Mouse (Mus musculus): ENCODE results near the gene Tanc1.

Tanc1 gene

DNA sequence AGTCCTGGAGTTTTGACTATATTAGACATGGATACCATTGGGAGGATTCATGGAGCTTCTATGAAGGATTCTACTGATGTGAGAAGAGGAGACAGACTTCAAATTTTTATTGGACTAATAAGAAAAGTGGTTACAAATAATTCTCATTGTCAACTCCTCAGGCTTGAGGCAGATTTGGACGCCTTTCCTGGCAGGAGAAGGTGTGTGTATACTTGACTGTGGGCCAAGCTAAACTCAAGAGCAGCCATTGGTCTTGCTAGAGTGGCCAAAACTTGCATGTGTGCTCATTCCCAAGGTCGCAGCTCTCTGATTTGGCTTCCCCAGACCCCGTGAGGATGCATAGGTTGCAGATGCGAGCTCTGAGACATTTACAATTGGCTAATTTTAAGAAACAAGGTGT is 148.9 kb downstream of the Tanc1 start:
- peaks cover 28% of the 10 kb centered on the region for H3K4me1 ChIP-seq (replicated peaks; ENCODE audit: low read depth, low read length)
- H3K36me3 ChIP-seq (ENCODE audit: insufficient read depth, low read length) = peaks cover 58% of the 10 kb centered on the region
- H3K9me3 ChIP-seq (ENCODE audit: low read length) = peaks cover 24% of the 10 kb centered on the region
- no peak for TF ChIP-seq CTCF (conservative IDR thresholded peaks at IDR 0.05; ENCODE audit: low read length)
- no peak for TF ChIP-seq NANOG (IDR thresholded peaks at IDR 0.05; ENCODE audit: borderline replicate concordance, low read length)
- no peak for TF ChIP-seq POU5F1 (IDR thresholded peaks at IDR 0.05; ENCODE audit: borderline replicate concordance, low read length)
- no peak overlapping the region for H3K4me3 ChIP-seq (replicated peaks; ENCODE audit: low read length)
- no peaks in the 10 kb centered on the region for H3K27me3 ChIP-seq (ENCODE audit: insufficient read depth, low read length)

DNA sequence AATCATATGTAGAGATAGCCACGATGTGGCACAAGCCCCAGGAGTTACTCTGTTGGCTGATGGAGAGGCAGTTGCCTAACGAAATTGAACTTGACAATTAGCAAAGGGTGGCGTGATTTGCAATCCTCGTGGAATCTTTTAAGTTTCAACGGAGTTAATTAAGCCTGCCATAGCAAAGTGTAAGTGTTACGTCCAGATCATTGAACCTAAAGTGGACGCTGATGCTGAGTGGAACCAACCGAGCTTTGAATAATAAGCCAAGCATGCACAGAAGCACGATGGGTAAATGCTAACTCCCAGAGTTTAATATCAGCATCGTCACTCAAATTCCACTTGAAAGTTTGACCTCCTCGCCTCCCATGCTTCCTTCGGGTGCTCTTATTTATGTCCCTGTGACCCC is 149.3 kb downstream of the Tanc1 start:
- TF ChIP-seq CTCF (conservative IDR thresholded peaks at IDR 0.05; ENCODE audit: low read length) (no peak), NANOG (IDR thresholded peaks at IDR 0.05; ENCODE audit: borderline replicate concordance, low read length) (no peak), POU5F1 (IDR thresholded peaks at IDR 0.05; ENCODE audit: borderline replicate concordance, low read length) (no peak)
- Histone ChIP-seq H3K9me3 (ENCODE audit: low read length) (peaks cover 29% of the 10 kb centered on the region), H3K4me1 (replicated peaks; ENCODE audit: low read depth, low read length) (peaks cover 23% of the 10 kb centered on the region), H3K4me3 (replicated peaks; ENCODE audit: low read length) (no peak overlapping the region), H3K36me3 (ENCODE audit: insufficient read depth, low read length) (peaks cover 63% of the 10 kb centered on the region), H3K27me3 (ENCODE audit: insufficient read depth, low read length) (no peaks in the 10 kb centered on the region)

DNA sequence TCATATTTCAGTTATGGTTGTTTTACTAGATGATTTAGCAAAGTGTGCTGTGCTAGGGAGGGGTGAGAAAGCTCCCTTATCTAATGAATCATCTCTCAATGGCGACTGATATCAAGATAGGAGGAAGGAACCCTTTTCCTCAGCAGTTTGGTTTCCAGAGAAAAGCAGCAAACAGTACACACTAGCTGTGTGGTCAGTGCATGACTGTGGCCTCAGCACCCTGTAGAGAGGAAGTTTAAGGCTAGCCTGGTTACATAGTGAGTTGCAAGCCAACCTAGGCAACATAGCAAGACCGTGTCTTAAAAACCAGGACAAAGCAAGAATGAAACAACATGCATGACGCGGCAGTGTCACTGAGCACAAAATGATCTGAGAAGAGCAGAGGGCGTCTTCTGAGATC is 150.4 kb downstream of the Tanc1 start:
- no peak for TF ChIP-seq NANOG (IDR thresholded peaks at IDR 0.05; ENCODE audit: borderline replicate concordance, low read length)
- H3K36me3 ChIP-seq (ENCODE audit: insufficient read depth, low read length) = peaks cover 69% of the 10 kb centered on the region

DNA sequence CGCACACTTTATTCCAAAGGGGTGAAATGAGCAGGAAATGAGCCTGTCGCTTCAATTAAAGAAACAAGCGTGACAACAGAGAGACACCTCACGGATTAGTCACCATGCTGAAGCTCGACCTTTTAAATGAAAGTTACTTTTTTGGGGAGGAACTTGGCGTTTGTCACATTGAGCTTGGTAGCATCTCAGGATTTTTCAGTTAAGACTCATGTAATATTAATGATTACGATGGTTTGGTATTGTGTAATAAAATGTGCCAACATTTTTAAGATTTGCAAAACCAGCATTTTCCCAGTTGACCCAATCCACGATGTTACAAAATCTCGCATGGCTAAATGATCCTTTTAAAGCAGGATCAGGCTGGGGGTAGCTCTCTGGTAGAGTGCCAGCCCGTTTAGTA is 153.8 kb downstream of the Tanc1 start:
- TF ChIP-seq POU5F1 (IDR thresholded peaks at IDR 0.05; ENCODE audit: borderline replicate concordance, low read length) (no peak), NANOG (IDR thresholded peaks at IDR 0.05; ENCODE audit: borderline replicate concordance, low read length) (no peak), CTCF (conservative IDR thresholded peaks at IDR 0.05; ENCODE audit: low read length) (no peak)
- H3K27me3 ChIP-seq (ENCODE audit: insufficient read depth, low read length) = no peaks in the 10 kb centered on the region
- H3K4me1 ChIP-seq (replicated peaks; ENCODE audit: low read depth, low read length) = peaks cover 33% of the 10 kb centered on the region
- H3K36me3 ChIP-seq (ENCODE audit: insufficient read depth, low read length) = peaks cover 57% of the 10 kb centered on the region
- H3K4me3 ChIP-seq (replicated peaks; ENCODE audit: low read length) = no peak overlapping the region
- peaks cover 30% of the 10 kb centered on the region for H3K9me3 ChIP-seq (ENCODE audit: low read length)

More for the DNA sequence above, 150.4 kb downstream of the Tanc1 start:
- H3K4me1 ChIP-seq (replicated peaks; ENCODE audit: low read depth, low read length) = peaks cover 13% of the 10 kb centered on the region; the same call in 1 of the 2 replicates
- H3K27me3 ChIP-seq (ENCODE audit: insufficient read depth, low read length) = no peaks in the 10 kb centered on the region
- peaks cover 30% of the 10 kb centered on the region for H3K9me3 ChIP-seq (ENCODE audit: low read length)
- no peak overlapping the region for H3K4me3 ChIP-seq (replicated peaks; ENCODE audit: low read length)

DNA sequence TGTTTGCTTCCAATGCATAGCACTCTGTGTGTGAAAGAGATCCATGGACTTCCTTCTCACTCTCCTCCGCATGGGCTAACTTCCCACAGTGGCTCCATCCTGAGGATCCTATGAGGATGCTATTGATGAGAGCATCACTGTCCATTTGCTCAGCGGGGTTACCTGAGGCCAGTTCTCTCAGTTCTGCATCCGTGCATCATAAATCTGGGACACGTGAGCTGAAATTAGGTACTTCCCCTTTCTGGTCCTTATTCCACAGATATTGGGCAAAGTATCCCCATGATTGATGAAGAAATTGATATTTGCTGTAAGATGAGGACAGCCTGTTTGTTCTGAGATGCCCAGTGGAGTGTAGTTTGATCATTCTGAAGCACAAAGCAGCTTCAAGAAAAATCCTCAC is 156.1 kb downstream of the Tanc1 start:
- Histone ChIP-seq H3K4me1 (replicated peaks; ENCODE audit: low read depth, low read length) (peaks cover 55% of the 10 kb centered on the region), H3K36me3 (ENCODE audit: insufficient read depth, low read length) (peaks cover 49% of the 10 kb centered on the region), H3K9me3 (ENCODE audit: low read length) (peaks cover 30% of the 10 kb centered on the region), H3K4me3 (replicated peaks; ENCODE audit: low read length) (no peak overlapping the region), H3K27me3 (ENCODE audit: insufficient read depth, low read length) (no peaks in the 10 kb centered on the region)
- no peak for TF ChIP-seq CTCF (conservative IDR thresholded peaks at IDR 0.05; ENCODE audit: low read length)
- no peak for TF ChIP-seq POU5F1 (IDR thresholded peaks at IDR 0.05; ENCODE audit: borderline replicate concordance, low read length)
- TF ChIP-seq NANOG (IDR thresholded peaks at IDR 0.05; ENCODE audit: borderline replicate concordance, low read length) = no peak

DNA sequence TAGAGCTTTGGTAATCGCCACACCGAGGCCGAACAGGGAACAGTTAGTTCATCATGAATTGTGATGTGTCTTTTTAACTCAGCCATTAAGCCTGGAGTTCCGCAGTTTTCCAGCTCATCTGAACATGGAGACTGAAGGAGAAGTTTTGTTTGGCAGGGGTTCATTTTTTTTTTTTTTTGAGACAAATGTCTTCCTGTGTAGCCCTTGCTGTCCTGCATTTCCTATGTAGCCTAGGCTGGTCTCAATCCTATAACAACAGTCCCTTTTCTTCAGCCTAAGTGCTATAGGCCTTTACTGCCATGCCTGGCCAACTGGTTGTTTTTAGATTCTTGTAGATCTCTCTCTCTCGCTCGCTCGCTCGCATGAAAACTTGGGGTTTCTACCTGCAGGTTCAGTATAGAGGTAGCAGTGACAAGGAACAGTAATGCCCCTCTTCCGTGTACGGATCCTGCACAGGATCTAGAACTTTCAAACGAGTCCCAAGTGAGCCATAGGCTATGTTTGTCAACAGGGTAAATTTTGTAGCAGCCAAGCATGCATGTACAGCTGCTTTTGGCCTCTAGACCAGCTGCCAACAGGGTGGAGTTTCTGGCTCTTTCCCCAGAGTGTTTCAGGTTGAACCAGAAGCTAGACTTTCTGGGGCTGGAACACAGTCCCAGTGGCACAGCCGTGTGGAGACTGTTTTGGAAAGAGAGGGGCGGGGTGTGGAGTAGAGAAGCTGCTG is 157.0 kb downstream of the Tanc1 start:
- peak overlapping the region; percentile 14; the same call in 1 of the 2 replicates for H3K4me3 ChIP-seq (replicated peaks; ENCODE audit: low read length)
- H3K27me3 ChIP-seq (ENCODE audit: insufficient read depth, low read length) = no peaks in the 10 kb centered on the region
- peaks cover 53% of the 10 kb centered on the region for H3K36me3 ChIP-seq (ENCODE audit: insufficient read depth, low read length)
- no peak for TF ChIP-seq CTCF (conservative IDR thresholded peaks at IDR 0.05; ENCODE audit: low read length)
- TF ChIP-seq NANOG (IDR thresholded peaks at IDR 0.05; ENCODE audit: borderline replicate concordance, low read length) = no peak
- TF ChIP-seq POU5F1 (IDR thresholded peaks at IDR 0.05; ENCODE audit: borderline replicate concordance, low read length) = no peak
- peaks cover 24% of the 10 kb centered on the region for H3K9me3 ChIP-seq (ENCODE audit: low read length)
- H3K4me1 ChIP-seq (replicated peaks; ENCODE audit: low read depth, low read length) = peaks cover 64% of the 10 kb centered on the region

DNA sequence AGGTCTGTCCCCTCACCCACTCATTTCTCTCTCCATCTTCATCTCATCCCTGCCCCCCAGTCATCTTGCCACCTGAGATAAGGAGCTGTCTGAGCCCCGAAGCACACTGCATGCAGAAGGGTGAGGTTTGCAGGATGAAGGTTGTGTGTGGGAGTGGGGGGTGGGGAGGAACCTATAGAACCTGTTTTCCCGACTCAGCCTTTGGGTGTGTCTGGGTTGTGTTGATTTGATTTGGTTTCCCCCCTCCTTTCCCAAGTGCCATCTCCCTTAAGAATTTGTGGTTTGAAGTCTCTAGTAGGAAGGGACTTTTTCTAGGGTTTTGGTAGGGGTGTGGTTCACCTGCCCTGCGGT is 157.5 kb downstream of the Tanc1 start:
- Histone ChIP-seq H3K4me3 (replicated peaks; ENCODE audit: low read length) (peak overlapping the region; percentile 14; the same call in 1 of the 2 replicates), H3K36me3 (ENCODE audit: insufficient read depth, low read length) (peaks cover 53% of the 10 kb centered on the region)
- TF ChIP-seq POU5F1 (IDR thresholded peaks at IDR 0.05; ENCODE audit: borderline replicate concordance, low read length) = no peak
- TF ChIP-seq CTCF (conservative IDR thresholded peaks at IDR 0.05; ENCODE audit: low read length) = no peak
- no peak for TF ChIP-seq NANOG (IDR thresholded peaks at IDR 0.05; ENCODE audit: borderline replicate concordance, low read length)

DNA sequence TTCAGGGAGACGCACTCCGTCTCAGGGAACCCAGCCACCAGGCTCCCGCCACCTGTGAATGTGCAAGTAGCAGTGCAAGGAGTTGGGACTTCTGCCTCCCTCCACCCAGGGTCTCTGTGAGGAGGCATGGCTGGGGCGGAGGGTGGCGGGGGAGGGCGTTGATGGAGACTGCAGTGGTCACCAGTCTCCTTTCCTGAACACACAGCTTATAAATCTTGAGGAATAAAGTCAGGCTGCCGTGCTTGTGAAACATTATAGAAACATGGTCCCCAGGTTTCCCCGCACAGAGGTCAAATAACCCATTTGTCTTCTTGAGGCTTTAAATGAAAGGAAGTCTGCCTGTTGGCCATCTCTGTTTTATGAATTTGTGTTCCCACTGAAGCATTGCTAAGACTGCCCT is 159.9 kb downstream of the Tanc1 start:
- TF ChIP-seq POU5F1 (IDR thresholded peaks at IDR 0.05; ENCODE audit: borderline replicate concordance, low read length) (no peak), CTCF (conservative IDR thresholded peaks at IDR 0.05; ENCODE audit: low read length) (no peak), NANOG (IDR thresholded peaks at IDR 0.05; ENCODE audit: borderline replicate concordance, low read length) (no peak)
- H3K4me3 ChIP-seq (replicated peaks; ENCODE audit: low read length) = no peak overlapping the region
- H3K27me3 ChIP-seq (ENCODE audit: insufficient read depth, low read length) = no peaks in the 10 kb centered on the region
- H3K9me3 ChIP-seq (ENCODE audit: low read length) = no peaks in the 10 kb centered on the region
- peaks cover 90% of the 10 kb centered on the region for H3K4me1 ChIP-seq (replicated peaks; ENCODE audit: low read depth, low read length)
- H3K36me3 ChIP-seq (ENCODE audit: insufficient read depth, low read length) = peaks cover 35% of the 10 kb centered on the region

More for the DNA sequence above, 157.5 kb downstream of the Tanc1 start:
- Histone ChIP-seq H3K9me3 (ENCODE audit: low read length) (peaks cover 18% of the 10 kb centered on the region), H3K27me3 (ENCODE audit: insufficient read depth, low read length) (no peaks in the 10 kb centered on the region), H3K4me1 (replicated peaks; ENCODE audit: low read depth, low read length) (peaks cover 70% of the 10 kb centered on the region)

DNA sequence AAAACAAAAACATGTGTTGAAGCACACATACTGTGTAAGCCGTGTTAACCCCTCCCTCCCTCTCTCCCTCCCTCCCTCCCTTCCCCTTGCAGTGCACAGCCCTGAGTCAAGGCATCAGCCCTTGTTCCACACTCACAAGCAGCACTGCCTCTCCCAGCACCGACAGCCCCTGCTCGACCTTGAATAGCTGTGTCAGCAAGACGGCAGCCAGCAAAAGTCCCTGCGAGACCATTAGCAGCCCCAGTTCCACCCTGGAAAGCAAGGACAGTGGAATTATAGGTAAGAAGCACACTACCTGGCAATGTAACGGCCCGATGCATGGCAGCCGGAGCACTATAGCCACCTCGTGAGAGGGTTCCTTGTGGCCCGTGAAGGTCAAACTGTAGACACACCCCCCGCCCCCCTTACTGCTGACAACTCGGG is 160.4 kb downstream of the Tanc1 start:
- Histone ChIP-seq H3K9me3 (ENCODE audit: low read length) (no peaks in the 10 kb centered on the region), H3K4me1 (replicated peaks; ENCODE audit: low read depth, low read length) (peaks cover 94% of the 10 kb centered on the region), H3K27me3 (ENCODE audit: insufficient read depth, low read length) (no peaks in the 10 kb centered on the region), H3K36me3 (ENCODE audit: insufficient read depth, low read length) (peaks cover 34% of the 10 kb centered on the region), H3K4me3 (replicated peaks; ENCODE audit: low read length) (peak overlapping the region; percentile 35; the same call in 1 of the 2 replicates)
- TF ChIP-seq CTCF (conservative IDR thresholded peaks at IDR 0.05; ENCODE audit: low read length) (no peak), POU5F1 (IDR thresholded peaks at IDR 0.05; ENCODE audit: borderline replicate concordance, low read length) (no peak), NANOG (IDR thresholded peaks at IDR 0.05; ENCODE audit: borderline replicate concordance, low read length) (no peak)

All from E14TG2a.4 (cell line).